Mouse (Mus musculus) heart, adult 2 months (tissue): Measurements from ENCODE around the gene Prl6a1. TPM values are rescaled to one million over a fixed set of nuclear protein-coding genes. Genes with fewer than 3 reads are reported as not detected.

ENCODE experiments used
- DNase-seq, 2 experiments: peaks; one replicate each; pipeline ENCODE4 v3.0.0; 2021
- H3K27ac ChIP-seq: fragments of 200-600 bp; 2 replicates; pipeline ENCODE4 v1.8.1; 2022
- H3K27me3 ChIP-seq: fragments of 200-500 bp; 2 replicates; pipeline ENCODE4 v1.6.1; 2012; ENCODE audit warnings: mild to moderate bottlenecking, low read length, inconsistent platforms, mixed read lengths; ENCODE audit not compliant: control insufficient read depth, insufficient read depth
- H3K36me3 ChIP-seq: fragments of 200-500 bp; 2 replicates; pipeline ENCODE4 v1.6.1; 2012; ENCODE audit warnings: low read length, inconsistent platforms; ENCODE audit not compliant: control insufficient read depth, insufficient read depth
- H3K4me1 ChIP-seq: fragments of 200-500 bp; 2 replicates; pipeline ENCODE4 v1.6.1; 2011; ENCODE audit warnings: low read length; ENCODE audit not compliant: control insufficient read depth, insufficient read depth
- H3K4me3 ChIP-seq: fragments of 200-600 bp; 2 replicates; pipeline ENCODE4 v1.8.1; 2022
- H3K79me2 ChIP-seq: fragments of 200-500 bp; replicated peaks from 2 replicates; pipeline ENCODE4 v1.6.1; 2012; ENCODE audit warnings: mild to moderate bottlenecking, inconsistent platforms, low read length, moderate library complexity, mixed read lengths; ENCODE audit not compliant: control insufficient read depth, insufficient read depth
- H3K9ac ChIP-seq: fragments of 200-500 bp; 2 replicates; pipeline ENCODE4 v1.6.1; 2012; ENCODE audit warnings: low read depth, mild to moderate bottlenecking, control low read depth, inconsistent platforms, low read length, mixed read lengths
- CTCF ChIP-seq: fragments of 200-600 bp; IDR thresholded peaks from 2 replicates; pipeline ENCODE4 v1.8.1; 2022; ENCODE audit warnings: antibody characterized with exemption, mild to moderate bottlenecking, moderate library complexity
- EP300 ChIP-seq: fragments of 200-500 bp; IDR thresholded peaks from 2 replicates; pipeline ENCODE4 v1.6.1; 2011; ENCODE audit warnings: low read depth, low read length, control low read depth; ENCODE audit not compliant: insufficient read depth
- POLR2A ChIP-seq: fragments of 200-500 bp; IDR thresholded peaks from 2 replicates; pipeline ENCODE4 v1.6.1; 2011; ENCODE audit warnings: mild to moderate bottlenecking, low read depth, low read length, control low read depth; ENCODE audit not compliant: insufficient read depth
- WGBS: fragments of 180-500 bp; shearing (Covaris S2); methylation state at CpG from one replicate; pipeline ENCODE4 v1.1.7; 2018; 5-methylcytosine and 5-hydroxymethylcytosine counted together
- intact Hi-C: fragments of 180-260 bp; cut with DNase I; formaldehyde crosslinking; loops from one replicate; pipeline ENCODE4 v1.15.1; 2025
- long read RNA-seq: library from polyadenylated mRNA; stranded (forward); transcript quantifications from one replicate; pipeline ENCODE4 v2.0.0, GENCODE M21; 2021
- polyA plus RNA-seq: library from polyadenylated mRNA; depleted of rRNA; stranded (reverse); fragments of >200 nt; gene quantifications from 2 replicates; pipeline ENCODE4 v1.2.3, GENCODE M21; 2012; rRNA removed
- total RNA-seq, 2 experiments: library from RNA; stranded (reverse); gene quantifications; 2 replicates each; pipeline ENCODE4 v1.2.3; 2021

Gene Prl6a1
- not detected for total RNA-seq
- polyA plus RNA-seq: not detected in 2 replicates
- long read RNA-seq: 0 reads

- DNase-seq: no peak
- Histone ChIP-seq H3K36me3 (no peaks in the 10 kb centered on the region), H3K4me3 (no peak within 1 kb of the TSS), H3K79me2 (no peaks in the 10 kb centered on the region), H3K9ac (no peak within 1 kb of the TSS), H3K27ac (no peak within 1 kb of the TSS), H3K27me3 (no peaks in the 10 kb centered on the region), H3K4me1 (no peaks in the 10 kb centered on the region)
- intact Hi-C loops: no loop called here
- 65% methylated on average over 7 of the region's 7 CpGs for WGBS
- TF ChIP-seq POLR2A (no peak), EP300 (no peak), CTCF (no peak)
Observed at GRCm38 (mm10) chr13:27312334-27313225, at the start of gene Prl6a1. Gene Prl6a1, plus strand, starts transcription at chr13:27312627.

GRCm38 (mm10) chr13:27334989-27335388, 22.6 kb downstream of the Prl6a1 start:
- H3K4me3 ChIP-seq: no peak overlapping the region
- intact Hi-C loops: no loop called here
- WGBS: 77% methylated on average over 1 of the region's 1 CpGs
- no peaks in the 10 kb centered on the region for H3K79me2 ChIP-seq
- DNase-seq: no peak
- no peaks in the 10 kb centered on the region for H3K4me1 ChIP-seq
- TF ChIP-seq CTCF (no peak), EP300 (no peak), POLR2A (no peak)
- H3K27ac ChIP-seq: no peak overlapping the region
- H3K27me3 ChIP-seq: no peaks in the 10 kb centered on the region
- no peak overlapping the region for H3K9ac ChIP-seq
- H3K36me3 ChIP-seq: no peaks in the 10 kb centered on the region

DNA sequence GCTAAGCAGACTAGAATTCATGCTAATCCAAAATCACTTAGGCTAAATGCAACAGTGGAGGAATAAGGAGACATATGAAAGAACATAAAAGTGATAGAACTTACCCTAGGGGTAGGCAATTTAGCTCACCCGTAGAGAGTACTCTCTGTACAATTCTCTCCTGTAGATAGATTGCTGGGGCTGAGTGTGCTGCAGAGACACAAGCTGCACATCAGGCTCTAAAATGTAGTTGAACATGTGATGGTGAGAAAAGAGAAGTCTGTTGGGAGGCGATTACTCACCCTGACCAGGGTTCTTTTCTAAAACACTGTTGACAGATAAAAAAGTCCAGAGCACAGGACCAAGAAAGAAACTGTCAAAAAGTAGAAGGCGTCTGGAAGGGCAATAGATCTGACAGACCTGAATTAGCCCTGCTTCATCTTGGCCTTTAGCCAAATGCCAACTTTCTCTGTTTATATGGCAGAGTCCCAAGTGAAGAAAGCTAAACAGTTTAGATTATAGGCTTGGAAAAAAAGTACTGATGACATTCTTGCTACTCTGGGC, 30.4 kb downstream of the Prl6a1 start:
- WGBS: 35% methylated on average over 3 of the region's 3 CpGs
- H3K9ac ChIP-seq: no peak overlapping the region
- H3K4me1 ChIP-seq: no peaks in the 10 kb centered on the region
- no peak overlapping the region for H3K27ac ChIP-seq
- TF ChIP-seq POLR2A (no peak), EP300 (no peak), CTCF (no peak)
- intact Hi-C loops: no loop called here
- DNase-seq: no peak
- no peaks in the 10 kb centered on the region for H3K36me3 ChIP-seq
- no peaks in the 10 kb centered on the region for H3K27me3 ChIP-seq
- H3K4me3 ChIP-seq: no peak overlapping the region
- no peaks in the 10 kb centered on the region for H3K79me2 ChIP-seq

DNA sequence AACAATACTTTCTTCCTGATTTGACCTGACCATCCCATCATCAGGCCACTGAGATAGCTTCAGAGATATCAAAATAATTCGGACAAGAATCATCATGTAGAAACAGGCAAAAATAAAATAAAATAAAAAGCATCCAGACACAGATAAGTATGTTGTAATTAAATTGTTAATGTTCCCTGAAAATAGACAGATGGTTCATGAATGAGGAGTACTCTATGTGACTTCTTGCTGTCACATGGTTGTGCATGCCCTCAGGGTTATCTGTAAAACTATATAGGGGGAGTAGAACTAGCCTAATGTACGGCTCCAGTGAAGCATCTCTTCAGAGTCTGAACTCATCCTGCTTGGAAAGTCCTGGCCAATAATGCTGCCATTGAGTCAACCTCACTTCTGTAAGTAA, 32.9 kb downstream of the Prl6a1 start, which contains the start of gene Prl8a2:
Gene Prl8a2 (plus strand): TSS at position 301 of the 400 bp plus-strand sequence.
- H3K4me3 ChIP-seq: no peak within 1 kb of the TSS
- H3K9ac ChIP-seq: no peak within 1 kb of the TSS
- intact Hi-C loops: no loop called here
- H3K27me3 ChIP-seq: no peaks in the 10 kb centered on the region
- TF ChIP-seq CTCF (no peak), EP300 (no peak), POLR2A (no peak)
- H3K4me1 ChIP-seq: no peaks in the 10 kb centered on the region
- H3K27ac ChIP-seq: no peak within 1 kb of the TSS
- H3K79me2 ChIP-seq: no peaks in the 10 kb centered on the region
- no peak for DNase-seq
- no peaks in the 10 kb centered on the region for H3K36me3 ChIP-seq
- WGBS: 60% methylated on average over 2 of the region's 2 CpGs

Other genes starting within 250 kb of the Prl6a1 start
- not detected for gene Prl3d1, start 218.4 kb upstream of the Prl6a1 start, total RNA-seq
- not detected in 2 replicates for gene Prl3d1, start 218.4 kb upstream of the Prl6a1 start, polyA plus RNA-seq
- gene Prl3d2, start 190.9 kb upstream of the Prl6a1 start, total RNA-seq: not detected
- not detected in 2 replicates for gene Prl3d2, start 190.9 kb upstream of the Prl6a1 start, polyA plus RNA-seq
- not detected for gene Prl3d3, start 155.8 kb upstream of the Prl6a1 start, total RNA-seq
- not detected in 2 replicates for gene Prl3d3, start 155.8 kb upstream of the Prl6a1 start, polyA plus RNA-seq
- gene Prl3c1, start 116.0 kb upstream of the Prl6a1 start, total RNA-seq: not detected
- not detected in 2 replicates for gene Prl3c1, start 116.0 kb upstream of the Prl6a1 start, polyA plus RNA-seq
- gene Prl3b1, start 70.8 kb upstream of the Prl6a1 start, total RNA-seq: not detected
- gene Prl3b1, start 70.8 kb upstream of the Prl6a1 start, polyA plus RNA-seq: not detected in 2 replicates
- gene Prl3a1, start 53.2 kb upstream of the Prl6a1 start, total RNA-seq: not detected
- not detected in 2 replicates for gene Prl3a1, start 53.2 kb upstream of the Prl6a1 start, polyA plus RNA-seq
- not detected for gene Prl8a2, start 33.0 kb downstream of the Prl6a1 start, total RNA-seq
- gene Prl8a2, start 33.0 kb downstream of the Prl6a1 start, polyA plus RNA-seq: not detected in 2 replicates
- not detected for gene Prl2b1, start 78.2 kb downstream of the Prl6a1 start, total RNA-seq
- not detected in 2 replicates for gene Prl2b1, start 78.2 kb downstream of the Prl6a1 start, polyA plus RNA-seq
- gene Prl8a6, start 126.1 kb downstream of the Prl6a1 start, total RNA-seq: not detected
- not detected in 2 replicates for gene Prl8a6, start 126.1 kb downstream of the Prl6a1 start, polyA plus RNA-seq
- not detected for gene Prl8a8, start 200.6 kb downstream of the Prl6a1 start, total RNA-seq
- gene Prl8a8, start 200.6 kb downstream of the Prl6a1 start, polyA plus RNA-seq: not detected in 2 replicates